Mouse (Mus musculus) forebrain, embryonic 12.5 days (tissue): ENCODE data around the gene Lrrc7. TPM values are rescaled to one million over a fixed set of nuclear protein-coding genes. Genes with fewer than 3 reads are reported as not detected.
"Not testable (repeated sequence)": the region's sequence is repeated elsewhere in the genome, so short reads cannot be mapped to it uniquely, and the experiment has no call there.

ENCODE experiments used
- ATAC-seq: fragments of 200-750 bp; cut with Nextera tagmentation; 2 replicates; pipeline ENCODE4 v1.8.0; 2017; ENCODE audit warnings: moderate TSS enrichment; ENCODE audit not compliant: low FRiP score
- H3K27ac ChIP-seq: fragments of 300-500 bp; sonication (generic); 2 replicates; pipeline ENCODE4 v1.5.1; 2016; ENCODE audit warnings: mild to moderate bottlenecking
- H3K27me3 ChIP-seq: fragments of 300-500 bp; sonication (generic); 2 replicates; pipeline ENCODE4 v1.6.1; 2016; ENCODE audit warnings: mild to moderate bottlenecking
- H3K36me3 ChIP-seq: fragments of 300-500 bp; sonication (generic); replicated peaks from 2 replicates; pipeline ENCODE4 v1.6.1; 2016; ENCODE audit warnings: mild to moderate bottlenecking
- H3K4me1 ChIP-seq: fragments of 300-500 bp; sonication (generic); 2 replicates; pipeline ENCODE4 v1.6.1; 2016
- H3K4me2 ChIP-seq: fragments of 300-500 bp; sonication (generic); 2 replicates; pipeline ENCODE4 v1.6.1; 2016; ENCODE audit warnings: mild to moderate bottlenecking, moderate library complexity
- H3K4me3 ChIP-seq: fragments of 300-500 bp; sonication (generic); replicated peaks from 2 replicates; pipeline ENCODE4 v1.5.1; 2016; ENCODE audit warnings: mild to moderate bottlenecking
- H3K9ac ChIP-seq: fragments of 300-500 bp; sonication (generic); 2 replicates; pipeline ENCODE4 v1.6.1; 2016; ENCODE audit warnings: mild to moderate bottlenecking
- H3K9me3 ChIP-seq: fragments of 300-500 bp; sonication (generic); 2 replicates; pipeline ENCODE4 v1.6.1; 2016
- WGBS: fragments of 180-500 bp; shearing (Covaris S2); methylation state at CpG from one replicate; pipeline ENCODE4 v1.1.7; 2016; 5-methylcytosine and 5-hydroxymethylcytosine counted together
- polyA plus RNA-seq: library from polyadenylated mRNA; unstranded; fragments of >200 nt; fragmentation: Nextera tagmentation; extraction: Ambion mirVana; gene quantifications from 2 replicates; pipeline ENCODE4 v1.2.1, GENCODE M21; 2016

Lrrc7 gene
- polyA plus RNA-seq, 1 experiment from 2014 or later, result 8.3 TPM

- H3K4me2 ChIP-seq, result no peak overlapping the region
- no peaks in the 10 kb centered on the region for H3K27me3 ChIP-seq
- H3K27ac ChIP-seq, result no peak overlapping the region
- ATAC-seq, result no peak
- no peak overlapping the region for H3K9ac ChIP-seq
- no peak overlapping the region for H3K4me3 ChIP-seq
- H3K4me1 ChIP-seq, result no peaks in the 10 kb centered on the region
- no peaks in the 10 kb centered on the region for H3K9me3 ChIP-seq
- H3K36me3 ChIP-seq, result no peaks in the 10 kb centered on the region
- WGBS, result 84% methylated on average over 3 of the region's 3 CpGs
These were observed 406.3 kb downstream of the Lrrc7 start for GRCm38 (mm10) chr3:158155515-158156286.

- Histone ChIP-seq H3K27me3 (no peaks in the 10 kb centered on the region), H3K4me2 (no peak overlapping the region), H3K27ac (no peak overlapping the region), H3K36me3 (no peaks in the 10 kb centered on the region), H3K9me3 (no peaks in the 10 kb centered on the region), H3K4me3 (no peak overlapping the region), H3K9ac (no peak overlapping the region), H3K4me1 (no peaks in the 10 kb centered on the region)
- 95% methylated on average over 3 of the region's 3 CpGs for WGBS
- no peak for ATAC-seq
These were observed 407.9 kb downstream of the Lrrc7 start for GRCm38 (mm10) chr3:158154134-158154533.

GRCm38 (mm10) chr3:158148998-158149397 lies 413.0 kb downstream of the Lrrc7 start:
- Histone ChIP-seq H3K9me3 (no peaks in the 10 kb centered on the region), H3K4me2 (no peak overlapping the region), H3K4me1 (no peaks in the 10 kb centered on the region), H3K4me3 (no peak overlapping the region), H3K9ac (no peak overlapping the region), H3K27me3 (no peaks in the 10 kb centered on the region), H3K27ac (no peak overlapping the region), H3K36me3 (no peaks in the 10 kb centered on the region)
- WGBS, result 93% methylated on average over 1 of the region's 1 CpGs
- no peak for ATAC-seq

- Histone ChIP-seq H3K27ac (no peak overlapping the region), H3K27me3 (no peaks in the 10 kb centered on the region), H3K9ac (no peak overlapping the region), H3K4me3 (no peak overlapping the region), H3K36me3 (no peaks in the 10 kb centered on the region), H3K9me3 (no peaks in the 10 kb centered on the region), H3K4me1 (no peaks in the 10 kb centered on the region), H3K4me2 (no peak overlapping the region)
- ATAC-seq, result no peak
- 90% methylated on average over 1 of the region's 1 CpGs for WGBS
These were observed 421.4 kb downstream of the Lrrc7 start for GRCm38 (mm10) chr3:158140629-158141028.

GRCm38 (mm10) chr3:158137796-158138195 lies 424.2 kb downstream of the Lrrc7 start:
- H3K4me1 ChIP-seq, result no peaks in the 10 kb centered on the region
- no peaks in the 10 kb centered on the region for H3K27me3 ChIP-seq
- 81% methylated on average over 6 of the region's 6 CpGs for WGBS
- no peak for ATAC-seq
- no peak overlapping the region for H3K9ac ChIP-seq
- H3K9me3 ChIP-seq, result no peaks in the 10 kb centered on the region
- H3K36me3 ChIP-seq, result no peaks in the 10 kb centered on the region
- H3K4me2 ChIP-seq, result no peak overlapping the region
- H3K4me3 ChIP-seq, result no peak overlapping the region
- no peak overlapping the region for H3K27ac ChIP-seq

- no peaks in the 10 kb centered on the region for H3K27me3 ChIP-seq
- H3K4me1 ChIP-seq, result no peaks in the 10 kb centered on the region
- no peak for ATAC-seq
- no peaks in the 10 kb centered on the region for H3K36me3 ChIP-seq
- no peak overlapping the region for H3K9ac ChIP-seq
- no peaks in the 10 kb centered on the region for H3K9me3 ChIP-seq
- 78% methylated on average over 4 of the region's 4 CpGs for WGBS
- no peak overlapping the region for H3K4me2 ChIP-seq
- no peak overlapping the region for H3K4me3 ChIP-seq
- H3K27ac ChIP-seq, result no peak overlapping the region
These were observed 430.3 kb downstream of the Lrrc7 start for GRCm38 (mm10) chr3:158131672-158132071.

- no peaks in the 10 kb centered on the region for H3K4me1 ChIP-seq
- H3K4me2 ChIP-seq, result no peak overlapping the region
- no peak overlapping the region for H3K27ac ChIP-seq
- H3K9ac ChIP-seq, result no peak overlapping the region
- H3K4me3 ChIP-seq, result no peak overlapping the region
- no peaks in the 10 kb centered on the region for H3K36me3 ChIP-seq
- no peaks in the 10 kb centered on the region for H3K9me3 ChIP-seq
- H3K27me3 ChIP-seq, result no peaks in the 10 kb centered on the region
- ATAC-seq, result no peak
These were observed 430.8 kb downstream of the Lrrc7 start for GRCm38 (mm10) chr3:158131233-158131632.

GRCm38 (mm10) chr3:158122899-158123298 lies 439.1 kb downstream of the Lrrc7 start:
- Histone ChIP-seq H3K9ac (no peak overlapping the region), H3K36me3 (no peaks in the 10 kb centered on the region), H3K4me2 (no peak overlapping the region), H3K27ac (no peak overlapping the region), H3K9me3 (no peaks in the 10 kb centered on the region), H3K4me3 (no peak overlapping the region), H3K27me3 (no peaks in the 10 kb centered on the region), H3K4me1 (no peaks in the 10 kb centered on the region)
- ATAC-seq, result no peak
- 76% methylated on average over 3 of the region's 3 CpGs for WGBS

GRCm38 (mm10) chr3:158105260-158105659 lies 456.8 kb downstream of the Lrrc7 start:
- no peak overlapping the region for H3K4me2 ChIP-seq
- no peak overlapping the region for H3K27ac ChIP-seq
- H3K9me3 ChIP-seq, result no peaks in the 10 kb centered on the region
- no peaks in the 10 kb centered on the region for H3K4me1 ChIP-seq
- 88% methylated on average over 1 of the region's 1 CpGs for WGBS
- ATAC-seq, result no peak
- H3K4me3 ChIP-seq, result no peak overlapping the region
- H3K27me3 ChIP-seq, result no peaks in the 10 kb centered on the region
- H3K9ac ChIP-seq, result no peak overlapping the region
- H3K36me3 ChIP-seq, result no peaks in the 10 kb centered on the region; the same call in 1 of the 2 replicates

GRCm38 (mm10) chr3:158103467-158103866 lies 458.6 kb downstream of the Lrrc7 start:
- Histone ChIP-seq H3K4me2 (no peak overlapping the region), H3K4me3 (no peak overlapping the region), H3K36me3 (no peaks in the 10 kb centered on the region; the same call in 1 of the 2 replicates), H3K9ac (no peak overlapping the region), H3K9me3 (no peaks in the 10 kb centered on the region), H3K27ac (no peak overlapping the region), H3K4me1 (no peaks in the 10 kb centered on the region), H3K27me3 (no peaks in the 10 kb centered on the region)
- no peak for ATAC-seq
- WGBS, result 73% methylated on average over 2 of the region's 2 CpGs

GRCm38 (mm10) chr3:158102530-158102929 lies 459.5 kb downstream of the Lrrc7 start:
- not testable (repeated sequence) for H3K27ac ChIP-seq, H3K4me1 ChIP-seq, H3K4me2 ChIP-seq, H3K9ac ChIP-seq, H3K27me3 ChIP-seq, H3K9me3 ChIP-seq, H3K4me3 ChIP-seq, ATAC-seq, H3K36me3 ChIP-seq
- 75% methylated on average over 1 of the region's 1 CpGs for WGBS

GRCm38 (mm10) chr3:158102043-158102442 lies 460.0 kb downstream of the Lrrc7 start:
- H3K9me3 ChIP-seq, ATAC-seq, H3K36me3 ChIP-seq, H3K27me3 ChIP-seq, H3K4me1 ChIP-seq, H3K4me2 ChIP-seq, H3K4me3 ChIP-seq, H3K27ac ChIP-seq, H3K9ac ChIP-seq: not testable (repeated sequence)
- WGBS, result 92% methylated on average over 10 of the region's 10 CpGs

- H3K27me3 ChIP-seq, result no peaks in the 10 kb centered on the region
- H3K4me2 ChIP-seq, result no peak overlapping the region
- H3K9me3 ChIP-seq, result no peaks in the 10 kb centered on the region
- no peak overlapping the region for H3K27ac ChIP-seq
- H3K4me3 ChIP-seq, result no peak overlapping the region
- no peaks in the 10 kb centered on the region for H3K4me1 ChIP-seq
- WGBS, result 90% methylated on average over 4 of the region's 4 CpGs
- no peak overlapping the region for H3K9ac ChIP-seq
- no peak for ATAC-seq
- H3K36me3 ChIP-seq, result no peaks in the 10 kb centered on the region
These were observed 468.1 kb downstream of the Lrrc7 start for GRCm38 (mm10) chr3:158093919-158094318.
